Mouse (Mus musculus) fat pad, adult 2 months (tissue): ENCODE data around the gene Litaf.

Experiments
- DNase-seq: peaks from one replicate; pipeline ENCODE4 v3.0.0-alpha.2; 2011; ENCODE audit warnings: low read depth, low spot score; ENCODE audit errors: extremely low read depth

The Litaf gene

DNA sequence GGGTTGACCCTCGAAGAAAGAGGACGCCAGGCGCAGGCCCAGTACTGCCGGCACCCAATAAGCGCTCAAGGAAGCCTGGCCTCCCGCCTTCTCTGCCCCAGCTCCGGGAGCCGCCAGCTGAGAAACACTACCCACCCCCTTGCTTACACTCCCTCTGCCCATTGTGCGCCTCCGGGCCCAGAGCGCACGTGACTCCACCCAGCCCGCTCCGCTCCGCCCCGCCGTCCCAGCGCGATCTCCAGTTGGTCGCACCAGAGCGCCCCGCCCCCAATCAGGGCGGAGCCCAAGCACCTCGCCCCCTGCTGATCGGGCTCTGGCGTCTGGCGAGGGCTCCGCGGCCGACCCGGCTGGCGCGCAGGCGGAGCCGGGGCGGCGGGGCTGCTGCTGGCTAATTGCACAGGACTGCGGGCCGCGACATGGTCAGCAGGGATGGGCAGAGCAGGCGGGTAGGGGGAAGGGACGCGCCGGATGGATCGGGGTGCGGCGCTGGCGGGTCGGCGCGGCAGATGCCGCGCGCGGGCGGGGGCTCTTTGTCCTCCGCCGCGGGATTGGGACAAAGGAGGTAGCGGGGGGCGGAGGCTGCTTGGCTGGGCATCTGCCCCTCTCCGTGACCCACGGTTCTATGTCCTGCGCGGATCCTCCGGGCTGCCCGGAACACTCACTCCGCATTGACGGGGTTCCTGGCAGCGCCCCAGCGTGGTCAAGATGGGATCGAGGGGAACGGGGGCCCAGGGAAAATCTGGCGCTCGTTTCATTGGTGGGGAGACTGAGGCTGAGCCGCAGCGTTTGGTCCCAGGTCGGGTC, at the start of gene Litaf:
Gene Litaf, minus strand, starts transcription at position 129 of the 804 bp plus-strand sequence.
- DNase-seq: peak; percentile 43

DNA sequence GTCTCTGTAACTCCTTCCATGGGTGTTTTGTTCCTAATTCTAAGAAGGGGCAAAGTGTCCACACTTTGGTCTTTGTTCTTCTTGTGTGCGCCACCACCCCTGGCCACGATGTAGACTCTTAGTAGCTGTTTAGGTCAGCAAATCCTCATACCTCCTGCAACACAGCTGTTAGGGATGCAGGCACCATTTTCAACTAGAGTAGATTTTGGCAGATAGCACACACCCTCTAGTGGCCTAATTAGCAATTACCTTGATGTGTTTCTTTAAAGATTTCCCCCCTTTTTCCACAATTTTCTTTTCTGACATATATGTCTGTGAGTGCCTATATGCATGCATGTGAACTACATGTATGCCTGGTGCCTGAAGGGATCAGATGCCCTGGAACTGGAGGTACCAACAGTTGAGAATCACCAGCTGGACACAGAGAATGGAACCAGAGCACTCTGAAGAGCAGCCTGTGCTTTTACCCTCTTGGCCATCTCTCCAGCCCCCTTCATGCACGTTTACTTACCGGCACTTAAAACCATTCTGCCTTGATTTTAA, 43.3 kb upstream of the Litaf start:
- DNase-seq: no peak

DNA sequence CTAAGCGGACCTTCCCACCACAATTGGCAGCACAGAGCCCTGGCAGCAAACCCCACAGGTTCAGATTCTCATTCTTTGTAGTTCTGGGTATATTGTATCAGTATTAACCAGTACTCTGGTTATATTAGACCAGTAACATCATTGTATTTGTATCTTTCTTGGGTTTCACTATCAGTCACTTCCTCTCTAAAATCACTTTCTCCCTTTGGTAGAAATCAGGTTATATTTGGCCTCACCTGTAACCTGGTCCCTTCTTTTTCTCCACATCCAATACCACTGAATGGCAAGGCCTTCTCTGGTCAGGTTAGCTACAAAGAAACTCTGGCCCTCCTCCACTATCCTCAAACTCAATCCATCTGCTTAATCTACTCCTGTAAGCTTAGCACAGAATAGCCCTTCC, 38.9 kb upstream of the Litaf start:
- DNase-seq: no peak

DNA sequence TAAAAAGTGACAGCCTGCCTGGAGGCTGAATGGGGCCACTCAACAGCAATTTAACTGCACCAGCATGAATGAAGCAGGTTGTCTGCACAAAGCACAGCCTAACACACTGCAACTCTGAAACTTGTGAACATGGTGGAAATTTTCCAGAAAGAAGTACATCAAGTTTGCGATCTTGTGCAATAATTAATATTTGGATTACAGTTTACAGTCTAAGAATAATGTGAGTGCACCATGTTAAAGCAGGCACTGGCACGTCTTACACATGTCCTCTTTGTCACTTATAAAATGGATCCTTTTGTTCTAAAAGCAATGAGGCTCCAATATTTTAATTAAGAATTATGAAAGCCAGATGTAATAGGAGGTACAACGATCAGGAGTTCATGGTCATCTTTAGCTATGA, 31.3 kb upstream of the Litaf start:
- peak; percentile 52 for DNase-seq

DNA sequence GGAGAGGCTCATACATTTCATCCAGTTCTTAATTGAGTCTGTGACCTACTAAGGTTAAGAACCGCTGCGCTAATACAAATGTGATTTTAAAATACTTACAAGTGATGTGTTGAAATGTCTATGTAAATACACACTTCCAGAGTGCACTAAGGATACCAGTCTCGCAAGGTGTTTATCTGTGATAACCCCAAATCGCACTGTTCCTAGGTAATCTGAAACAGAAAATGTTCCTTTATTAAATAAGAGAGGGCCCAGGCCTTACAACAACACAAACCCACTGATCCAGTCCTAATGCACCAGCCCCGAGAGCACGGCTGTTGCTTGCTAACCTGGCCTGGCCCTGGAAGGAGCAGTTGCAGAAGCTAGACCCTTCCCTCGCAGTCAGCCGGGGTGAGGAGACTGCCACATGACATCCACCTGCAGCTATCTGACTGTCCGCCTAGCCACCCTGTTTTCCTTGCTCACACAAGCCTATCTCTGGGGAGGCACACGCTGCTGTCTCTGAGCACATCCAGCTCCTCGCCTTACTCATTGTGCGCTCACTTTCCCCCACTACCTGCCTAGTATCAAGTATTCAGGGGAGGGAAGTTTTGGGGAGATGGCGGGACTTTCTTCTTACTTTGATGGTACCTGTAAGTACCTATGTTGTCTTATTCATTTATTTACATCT, 27.9 kb upstream of the Litaf start:
- no peak for DNase-seq

DNA sequence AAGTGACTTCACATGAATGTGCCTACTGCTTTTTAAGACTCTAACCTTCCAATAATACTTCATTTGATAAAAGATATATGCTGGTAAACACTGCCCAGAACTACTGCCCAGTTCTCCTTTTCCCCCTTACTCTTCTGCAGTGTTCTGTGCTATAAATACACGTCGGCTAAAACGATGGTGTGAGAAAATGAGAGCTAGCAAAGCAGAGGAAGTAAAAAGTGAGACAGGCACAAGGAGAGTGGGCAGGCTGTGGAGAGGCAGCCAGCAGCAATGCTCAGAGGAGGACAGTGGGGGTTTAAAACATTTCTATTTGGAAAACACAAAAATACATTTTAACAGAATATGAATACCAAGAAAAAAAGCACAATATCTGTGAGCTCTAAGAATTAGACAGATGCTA, 26.6 kb upstream of the Litaf start:
- DNase-seq: no peak

DNA sequence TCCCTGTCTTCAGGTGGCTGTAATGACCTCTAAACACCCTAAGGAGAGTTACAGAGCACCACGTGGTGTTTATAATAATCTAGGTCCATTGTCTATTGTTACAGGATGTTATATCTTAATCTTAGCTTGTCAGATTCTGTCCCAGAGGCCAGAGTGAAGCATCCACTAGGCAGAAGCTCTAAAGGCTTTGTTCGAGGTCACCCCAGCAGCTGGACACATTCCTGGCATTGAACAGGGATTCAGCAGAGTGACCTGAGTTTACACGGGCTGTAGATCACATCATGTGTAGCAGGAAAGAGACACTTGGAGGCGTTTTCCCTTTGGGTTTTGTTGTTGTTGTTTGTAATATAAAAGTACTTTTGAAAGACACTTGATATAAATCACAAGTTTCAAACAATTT, 26.1 kb upstream of the Litaf start:
- DNase-seq: no peak

DNA sequence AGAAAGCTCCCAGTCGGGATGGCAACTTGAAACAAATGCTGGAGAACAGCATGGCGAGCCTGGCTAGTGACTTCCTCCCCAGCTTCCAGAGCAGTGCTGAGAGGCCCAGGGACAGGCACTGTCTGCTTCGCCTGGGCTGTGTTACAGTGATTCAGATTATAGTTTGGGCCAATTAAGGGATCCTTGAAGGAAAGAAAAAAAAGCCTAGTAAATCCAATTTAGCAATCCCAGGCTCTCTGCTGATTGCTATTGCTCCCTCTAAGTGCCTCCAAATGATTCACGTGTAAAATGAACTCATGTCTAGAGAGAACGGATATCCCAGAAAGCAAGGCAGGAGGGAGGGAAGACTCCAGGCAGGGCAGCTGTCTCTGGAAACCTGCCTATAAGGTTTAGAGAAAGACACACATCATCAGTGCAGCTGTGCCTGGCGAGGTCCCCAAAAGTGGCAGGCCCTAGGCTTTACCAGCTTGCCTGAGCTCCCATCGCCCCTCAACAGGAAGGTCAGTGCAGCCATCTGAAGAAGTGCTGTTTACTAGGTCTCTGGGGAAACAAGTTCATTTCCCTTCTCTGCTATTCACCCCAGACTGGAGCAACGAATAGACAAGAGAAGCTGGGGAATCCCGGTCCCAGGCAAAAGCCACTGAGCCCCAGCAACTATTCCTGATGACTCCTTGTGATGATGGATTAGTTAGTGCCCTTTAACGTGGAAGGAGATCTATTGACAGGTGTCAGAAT, 25.0 kb upstream of the Litaf start:
- DNase-seq: no peak

DNA sequence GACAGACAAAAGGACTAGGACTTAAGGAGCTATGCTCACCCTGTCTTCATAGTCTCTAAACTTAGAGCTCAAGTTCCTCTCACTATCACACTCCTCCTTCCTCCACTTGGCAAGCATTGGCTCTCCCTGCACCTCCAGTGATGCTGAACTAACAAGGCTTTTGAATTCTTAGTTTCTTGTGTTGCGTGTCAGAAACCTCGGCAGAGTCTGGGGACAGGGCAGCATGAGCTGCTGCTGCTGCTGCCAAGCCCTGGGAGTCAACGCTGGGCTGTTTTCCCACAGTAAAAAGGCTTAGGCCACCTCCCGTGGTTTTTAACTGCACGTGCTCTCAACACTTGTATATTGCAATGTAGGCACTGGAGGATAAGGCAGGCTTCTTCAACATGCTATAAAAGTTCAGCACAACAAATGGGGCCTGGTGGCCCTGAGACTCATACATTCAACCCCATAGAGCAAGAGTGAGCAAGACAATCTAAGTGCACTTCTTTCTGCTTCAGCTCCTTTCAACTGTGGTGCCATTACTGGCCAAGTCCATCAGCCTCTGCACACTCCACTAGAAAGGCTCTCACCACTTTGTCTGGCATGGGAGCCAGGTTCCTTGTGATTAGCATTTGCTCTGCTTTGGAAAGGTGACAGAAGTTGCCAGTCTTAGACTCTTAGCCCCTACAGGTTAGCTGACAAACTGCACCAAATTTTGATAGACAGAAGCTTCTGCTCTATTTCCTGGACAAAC, 21.1 kb upstream of the Litaf start:
- DNase-seq: no peak

DNA sequence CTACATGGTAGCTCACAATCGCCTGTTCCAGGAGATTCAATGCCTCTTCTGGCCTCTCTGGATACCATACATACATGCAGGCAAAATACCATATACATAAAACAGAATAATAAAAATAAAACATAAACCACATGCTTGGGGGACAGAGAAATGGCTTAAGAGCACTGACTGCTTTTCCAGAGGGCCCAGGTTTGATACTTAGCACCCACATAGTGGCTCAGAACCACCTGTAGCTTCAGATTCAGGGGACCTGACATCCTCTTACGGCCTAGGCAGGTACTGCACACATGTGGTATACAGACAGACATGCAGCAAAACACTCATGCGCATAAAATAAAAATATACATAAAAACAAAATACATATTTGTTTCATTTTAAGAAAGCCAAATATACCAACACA, 20.3 kb upstream of the Litaf start:
- no peak for DNase-seq

DNA sequence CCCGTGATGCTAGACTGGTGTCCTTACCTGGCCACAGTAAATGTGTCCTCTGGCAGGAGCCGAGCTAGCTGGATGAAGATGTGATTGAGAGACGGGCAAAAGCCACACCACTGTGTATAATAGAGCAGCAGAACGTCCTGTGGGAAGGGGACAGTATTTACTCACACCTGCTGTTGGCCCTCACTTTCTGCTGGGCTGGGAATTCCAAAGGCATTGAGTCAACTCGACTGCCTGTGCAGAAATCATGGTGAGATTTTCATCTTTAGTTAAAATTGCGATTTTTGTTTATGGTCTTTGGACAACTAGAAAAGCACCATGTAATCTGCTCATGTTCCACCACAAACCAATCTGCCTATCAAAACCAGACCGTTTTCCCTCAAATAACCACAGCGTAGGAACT, 18.2 kb upstream of the Litaf start:
- DNase-seq: no peak

DNA sequence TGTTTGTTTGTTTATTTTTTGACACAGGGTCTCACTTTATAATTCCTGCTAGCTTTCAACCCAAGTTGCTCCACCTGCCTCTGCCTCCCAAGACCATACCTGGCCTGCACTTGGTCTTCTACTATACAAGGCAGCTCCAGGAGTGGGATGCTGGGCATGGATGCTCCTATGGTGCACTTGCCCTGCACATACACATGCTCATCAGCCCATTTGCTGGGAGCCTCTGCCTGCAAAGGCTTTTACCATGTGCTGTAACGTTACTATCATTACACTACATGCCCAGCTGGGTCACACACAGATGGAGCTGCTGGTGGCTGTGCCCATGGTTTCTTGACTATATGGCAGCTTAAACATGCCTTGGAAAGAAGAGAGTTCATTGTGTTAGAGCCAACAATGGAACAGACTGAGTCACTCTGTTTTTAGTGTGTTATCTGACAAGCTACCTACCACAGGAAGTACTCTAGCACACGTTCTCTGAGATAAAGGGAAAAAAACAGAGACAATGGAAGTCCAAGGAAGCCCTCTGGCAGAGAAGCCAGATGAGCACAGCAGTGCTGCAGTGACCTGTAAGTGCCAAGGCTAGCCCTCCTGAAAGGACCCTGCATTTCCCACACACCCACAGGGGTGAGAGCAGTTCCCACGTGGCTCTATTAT, 12.4 kb upstream of the Litaf start:
- no peak for DNase-seq

DNA sequence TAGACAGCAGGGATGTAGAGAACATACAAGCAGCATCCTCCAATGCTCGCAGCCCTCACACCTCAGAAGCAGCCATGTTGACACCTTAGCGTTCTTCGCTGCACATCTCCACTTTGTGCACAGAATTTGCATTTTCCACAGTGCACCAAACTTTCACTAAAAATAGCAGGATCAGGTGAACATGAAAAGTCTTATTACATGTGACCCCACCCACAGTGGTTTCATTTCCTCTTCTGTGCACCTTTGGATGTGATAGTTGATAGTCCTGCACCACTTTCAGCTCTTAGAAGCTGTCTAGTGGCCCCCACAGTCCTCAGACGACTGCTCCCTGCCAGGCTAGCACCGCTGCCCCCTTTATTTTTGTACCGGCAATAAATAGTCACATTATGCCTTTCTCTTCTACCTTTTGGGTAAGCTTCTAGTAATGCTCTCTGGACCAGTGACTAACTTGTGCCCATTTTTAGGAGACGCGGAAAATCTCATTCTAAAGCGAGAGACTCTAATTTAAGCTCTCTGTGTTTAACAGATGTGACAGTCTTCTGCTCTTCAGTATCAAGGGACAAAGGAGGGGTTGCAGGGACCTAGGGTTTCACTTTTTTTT, 11.7 kb upstream of the Litaf start:
- no peak for DNase-seq

DNA sequence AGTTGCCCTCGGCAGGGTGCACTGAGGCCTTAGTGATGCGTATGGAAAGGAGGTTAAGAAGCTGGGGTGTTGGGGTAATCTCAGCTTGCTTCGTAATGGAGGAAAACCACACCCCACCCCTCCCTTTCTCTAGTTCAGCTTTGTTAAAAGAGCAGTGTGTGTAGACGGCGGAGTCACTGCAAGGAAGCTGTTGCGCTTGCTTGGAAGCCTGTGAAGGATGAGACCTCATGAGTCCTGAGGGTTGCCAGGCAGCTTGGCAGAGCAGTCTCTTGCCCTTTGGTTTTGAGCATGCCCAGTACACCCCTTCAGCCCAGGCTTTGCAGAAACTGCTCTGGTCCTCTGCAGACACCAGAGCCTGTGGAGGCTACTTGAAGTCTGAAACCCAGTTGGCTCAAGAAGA, 7.1 kb upstream of the Litaf start:
- no peak for DNase-seq

DNA sequence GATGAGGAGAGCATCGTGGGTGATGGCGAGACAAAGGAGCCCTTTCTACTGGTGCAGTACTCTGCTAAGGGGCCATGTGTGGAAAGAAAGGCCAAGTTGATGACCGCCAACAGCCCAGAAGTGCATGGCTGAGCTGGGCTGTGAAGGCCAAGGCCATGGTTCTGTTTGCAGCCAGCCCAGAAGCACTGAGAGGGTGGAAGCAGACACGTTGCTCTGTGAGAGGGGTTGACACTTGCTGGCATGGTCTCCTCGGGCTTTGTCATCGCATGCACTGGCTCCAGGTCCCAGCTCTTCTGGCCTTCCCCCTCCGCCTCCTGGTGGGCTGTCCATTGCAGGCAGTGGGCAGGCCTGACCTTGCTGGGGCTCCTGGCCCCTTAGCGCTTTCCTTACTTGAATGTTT, 6.5 kb upstream of the Litaf start:
- no peak for DNase-seq

DNA sequence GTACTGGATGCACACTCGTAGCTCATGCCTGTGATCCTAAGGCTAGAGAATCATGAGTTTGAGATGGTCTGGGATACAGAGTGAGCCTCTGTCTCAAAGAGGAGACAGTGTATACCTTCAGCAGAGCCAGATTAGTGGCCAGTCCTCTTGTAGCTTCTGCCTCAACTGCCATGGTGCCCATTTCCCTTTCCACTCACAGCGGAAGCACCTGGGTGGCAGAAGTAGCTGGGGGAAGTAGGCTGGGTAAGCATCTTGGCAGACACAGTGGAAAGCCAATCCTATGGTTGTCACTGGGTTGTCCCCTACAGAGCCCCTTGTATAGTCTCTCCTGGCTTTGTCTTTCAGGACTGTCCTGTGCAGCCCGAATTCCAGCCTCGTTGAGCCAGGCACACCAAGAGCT, 5.9 kb upstream of the Litaf start:
- DNase-seq: no peak

DNA sequence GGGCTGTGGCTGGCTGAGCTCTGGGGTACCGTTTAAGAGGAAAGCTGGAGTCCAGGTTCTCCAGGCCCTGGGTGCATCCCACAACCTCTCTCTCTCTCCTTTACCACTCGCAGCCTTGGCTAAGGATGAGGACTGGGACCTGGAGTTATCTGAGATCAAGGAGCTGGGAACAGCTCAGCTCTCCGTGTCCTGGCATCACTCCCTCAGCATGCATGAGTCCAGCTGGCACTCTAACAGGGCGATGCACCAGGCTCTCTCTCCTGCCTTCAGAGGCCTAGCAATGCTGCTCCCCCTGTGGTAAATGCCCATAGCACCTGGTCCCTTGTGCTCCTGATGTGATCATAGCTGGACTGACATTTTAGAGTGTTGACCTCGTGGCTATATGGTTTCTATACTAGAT, 5.2 kb upstream of the Litaf start:
- DNase-seq: no peak

DNA sequence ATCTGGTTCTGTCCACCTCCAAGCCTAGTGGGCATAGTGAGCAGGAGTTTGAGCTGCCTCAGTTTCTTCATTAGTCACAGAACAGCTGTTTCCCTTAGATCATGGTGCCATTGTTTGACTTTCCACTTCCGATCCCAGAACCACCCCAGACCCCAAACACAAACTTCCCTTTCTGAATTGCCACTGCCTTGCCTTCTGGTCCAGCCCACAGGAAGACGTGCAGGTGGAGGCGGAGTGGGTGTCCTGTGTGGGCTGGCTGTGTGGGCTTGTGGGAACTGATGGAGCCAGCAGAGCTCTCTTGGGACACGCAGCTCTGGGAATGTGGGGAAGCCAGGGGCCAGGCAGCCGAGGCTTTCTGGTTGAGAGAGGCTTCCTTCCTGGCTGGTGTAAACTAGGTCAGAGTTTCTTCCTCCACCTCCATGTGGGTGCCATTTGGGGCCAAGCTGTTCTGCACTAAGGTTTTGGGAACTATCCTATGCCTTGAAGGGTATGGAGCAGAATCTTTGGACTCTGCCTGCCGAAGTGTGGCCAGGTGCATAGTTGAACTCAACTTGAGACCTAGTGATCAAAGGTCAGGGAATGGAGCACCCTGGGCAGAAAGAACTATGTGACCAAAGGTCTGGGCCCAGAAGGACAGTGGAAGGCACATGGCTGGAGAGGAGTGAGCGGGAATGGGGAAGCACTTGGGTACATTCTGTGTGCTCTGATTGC, 3.9 kb upstream of the Litaf start:
- no peak for DNase-seq

DNA sequence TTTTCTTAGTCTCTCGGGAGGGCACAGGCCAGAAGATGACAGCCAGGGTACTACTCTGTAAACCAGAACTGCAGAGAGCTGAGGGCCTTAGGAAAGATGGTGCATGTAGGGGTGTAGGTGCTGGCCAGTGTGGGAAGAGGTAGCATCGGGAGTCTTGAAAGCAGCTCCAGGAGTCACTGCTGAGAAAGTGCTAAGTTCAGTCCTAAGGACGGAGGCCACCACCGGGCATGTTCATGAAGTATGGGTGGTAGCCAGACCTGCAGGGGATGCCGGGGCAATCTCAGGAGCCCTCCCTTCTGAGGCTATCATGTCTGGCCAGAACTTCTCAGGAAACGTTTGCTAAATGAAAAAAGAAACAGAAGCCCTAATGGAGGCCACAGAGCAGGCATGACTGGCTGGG, 3.3 kb upstream of the Litaf start:
- DNase-seq: no peak

DNA sequence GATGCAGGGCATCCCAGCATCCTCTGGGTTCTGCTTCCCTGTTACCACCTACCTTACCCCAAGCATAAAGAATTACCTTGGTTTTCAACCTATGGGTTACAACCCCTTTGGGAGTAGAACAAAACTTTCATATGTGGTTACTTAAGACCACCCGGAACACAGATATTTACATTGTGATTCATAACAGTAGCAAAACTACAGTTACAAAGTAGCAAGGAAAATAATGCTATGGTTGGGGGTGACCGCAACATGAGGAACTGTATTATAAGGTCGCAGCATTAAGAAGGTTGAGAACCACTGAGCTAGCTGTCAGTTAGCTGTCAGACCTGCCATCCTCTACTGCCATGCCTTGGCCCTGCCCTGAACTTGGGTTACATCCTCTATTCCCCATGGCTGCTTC, 2.7 kb upstream of the Litaf start:
- DNase-seq: no peak
